Mouse (Mus musculus) forebrain, embryonic 16.5 days (tissue): ENCODE data around the gene Nostrin. TPM values are rescaled to one million over a fixed set of nuclear protein-coding genes. Genes with fewer than 3 reads are reported as not detected.
A peak's percentile ranks its signal among the peaks of the same experiment; 100 is the strongest.

ENCODE experiments used
- ATAC-seq: fragments of 200-750 bp; cut with Nextera tagmentation; 2 replicates; pipeline ENCODE4 v1.8.0; 2017; ENCODE audit warnings: mild to moderate bottlenecking, moderate library complexity
- H3K27ac ChIP-seq: fragments of 300-500 bp; sonication (generic); 2 replicates; pipeline ENCODE4 v1.5.1; 2014; ENCODE audit warnings: low read length, control low read depth
- H3K27me3 ChIP-seq: fragments of 300-500 bp; sonication (generic); replicated peaks from 2 replicates; pipeline ENCODE4 v1.6.1; 2014; ENCODE audit warnings: low read length; ENCODE audit not compliant: control insufficient read depth, insufficient read depth
- H3K36me3 ChIP-seq: fragments of 300-500 bp; sonication (generic); 2 replicates; pipeline ENCODE4 v1.6.1; 2014; ENCODE audit not compliant: control insufficient read depth, insufficient read depth
- H3K4me1 ChIP-seq: fragments of 300-500 bp; sonication (generic); replicated peaks from 2 replicates; pipeline ENCODE4 v1.6.1; 2014; ENCODE audit warnings: low read length; ENCODE audit not compliant: control insufficient read depth, insufficient read depth
- H3K4me2 ChIP-seq: fragments of 300-500 bp; sonication (generic); 2 replicates; pipeline ENCODE4 v1.6.1; 2014; ENCODE audit warnings: mild to moderate bottlenecking, low read length, control low read depth
- H3K4me3 ChIP-seq: fragments of 300-500 bp; sonication (generic); replicated peaks from 2 replicates; pipeline ENCODE4 v1.5.1; 2014; ENCODE audit warnings: mild to moderate bottlenecking, low read length, control low read depth
- H3K9ac ChIP-seq: fragments of 300-500 bp; sonication (generic); replicated peaks from 2 replicates; pipeline ENCODE4 v1.6.1; 2014; ENCODE audit warnings: low read depth, low read length, control low read depth
- H3K9me3 ChIP-seq: fragments of 300-500 bp; sonication (generic); 2 replicates; pipeline ENCODE4 v1.6.1; 2016; ENCODE audit warnings: low read length; ENCODE audit not compliant: control insufficient read depth
- WGBS: fragments of 180-500 bp; shearing (Covaris S2); extraction: QIAGEN DNeasy Blood & Tissue Kit; methylation state at CpG from one replicate; pipeline ENCODE4 v1.1.7; 2014; 5-methylcytosine and 5-hydroxymethylcytosine counted together
- polyA plus RNA-seq: library from polyadenylated mRNA; unstranded; fragments of >200 nt; fragmentation: Nextera tagmentation; extraction: Ambion mirVana; gene quantifications from 2 replicates; pipeline ENCODE4 v1.2.1, GENCODE M21; 2015

Nostrin gene
- polyA plus RNA-seq, 1 experiment from 2014 or later, result 2.2 TPM

DNA sequence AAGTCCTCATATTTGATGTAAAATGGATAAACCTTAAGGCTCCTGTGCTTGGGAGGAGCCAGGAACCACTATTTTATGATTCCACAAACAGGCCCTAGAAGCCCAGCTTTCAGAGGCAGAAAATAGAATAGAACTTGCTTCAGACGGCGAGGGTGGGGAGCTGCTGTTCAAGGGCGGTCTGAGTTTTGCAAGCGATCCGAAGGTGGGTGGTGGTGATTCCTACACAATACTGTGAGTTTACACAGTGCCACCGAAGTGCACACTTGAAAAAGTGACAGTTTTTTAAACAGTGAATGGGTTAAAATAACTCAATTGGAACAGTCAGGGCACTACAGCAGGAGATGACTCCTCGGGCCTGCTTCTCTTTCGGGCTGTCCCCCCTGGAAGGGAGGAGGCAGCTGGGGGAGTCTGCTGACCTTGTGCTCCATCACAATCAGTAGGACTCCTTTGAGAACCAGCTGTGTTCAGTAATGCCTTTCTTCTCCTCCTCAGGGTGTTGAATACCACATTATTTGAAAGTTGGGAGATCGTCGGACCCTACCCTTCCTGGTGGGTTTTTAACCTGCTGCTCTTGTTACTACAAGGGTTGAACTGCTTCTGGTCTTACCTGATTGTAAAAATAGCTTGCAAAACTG, 31.0 kb upstream of the Nostrin start:
- no peak overlapping the region for H3K4me2 ChIP-seq
- no peak overlapping the region for H3K9ac ChIP-seq
- no peaks in the 10 kb centered on the region for H3K9me3 ChIP-seq
- H3K4me3 ChIP-seq, result no peak overlapping the region
- 55% methylated on average over 10 of the region's 10 CpGs for WGBS
- no peaks in the 10 kb centered on the region for H3K36me3 ChIP-seq
- no peak for ATAC-seq
- H3K27ac ChIP-seq, result no peak overlapping the region
- H3K4me1 ChIP-seq, result peaks cover 6% of the 10 kb centered on the region
- H3K27me3 ChIP-seq, result no peaks in the 10 kb centered on the region

- Histone ChIP-seq H3K9ac (no peak overlapping the region), H3K4me3 (no peak overlapping the region), H3K4me1 (peaks cover 9% of the 10 kb centered on the region), H3K4me2 (no peak overlapping the region), H3K9me3 (no peaks in the 10 kb centered on the region), H3K36me3 (no peaks in the 10 kb centered on the region), H3K27ac (no peak overlapping the region), H3K27me3 (no peaks in the 10 kb centered on the region)
- ATAC-seq, result no peak
- WGBS, result 77% methylated on average over 5 of the region's 5 CpGs
Measured at GRCm38 (mm10) chr2:69109246-69109645, 26.4 kb upstream of the Nostrin start.

- H3K4me2 ChIP-seq, result no peak overlapping the region
- ATAC-seq, result 0 out of 2 replicates have a peak, but pooled peaks have one; percentile 36
- H3K27ac ChIP-seq, result no peak overlapping the region
- no peaks in the 10 kb centered on the region for H3K9me3 ChIP-seq
- H3K4me3 ChIP-seq, result no peak overlapping the region
- H3K4me1 ChIP-seq, result peaks cover 9% of the 10 kb centered on the region
- 36% methylated on average over 7 of the region's 7 CpGs for WGBS
- H3K36me3 ChIP-seq, result no peaks in the 10 kb centered on the region
- H3K27me3 ChIP-seq, result no peaks in the 10 kb centered on the region
- no peak overlapping the region for H3K9ac ChIP-seq
Measured at GRCm38 (mm10) chr2:69109710-69110109, 25.9 kb upstream of the Nostrin start.

DNA sequence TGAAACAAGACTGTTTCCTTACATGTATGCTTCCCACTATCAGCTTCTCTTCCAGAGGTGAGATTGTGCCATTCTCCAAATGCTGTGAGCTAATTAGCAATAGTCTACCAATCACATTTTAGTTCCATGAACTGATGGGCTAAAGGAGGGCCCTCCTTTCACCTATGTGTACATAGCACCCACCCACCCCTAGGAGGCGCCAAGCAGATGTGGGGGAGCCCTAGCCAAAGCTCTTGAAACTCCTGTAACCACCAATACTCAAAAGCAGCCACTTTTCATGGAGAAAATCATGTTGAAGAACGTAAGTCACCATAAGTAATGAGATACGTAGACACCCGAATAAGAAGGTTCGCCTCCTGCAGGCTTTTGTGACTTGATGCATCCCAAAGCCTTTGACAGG, 23.0 kb upstream of the Nostrin start:
- Histone ChIP-seq H3K4me2 (no peak overlapping the region), H3K4me3 (no peak overlapping the region), H3K27ac (no peak overlapping the region), H3K27me3 (no peaks in the 10 kb centered on the region), H3K9ac (no peak overlapping the region), H3K36me3 (peaks cover 3% of the 10 kb centered on the region; the same call in 1 of the 2 replicates), H3K4me1 (peaks cover 9% of the 10 kb centered on the region), H3K9me3 (peaks cover 7% of the 10 kb centered on the region)
- no peak for ATAC-seq
- WGBS, result 84% methylated on average over 5 of the region's 5 CpGs

- Histone ChIP-seq H3K27ac (no peak overlapping the region), H3K9ac (no peak overlapping the region), H3K27me3 (no peaks in the 10 kb centered on the region), H3K36me3 (peaks cover 3% of the 10 kb centered on the region; the same call in 1 of the 2 replicates), H3K4me1 (peaks cover 9% of the 10 kb centered on the region), H3K4me2 (no peak overlapping the region), H3K9me3 (peaks cover 7% of the 10 kb centered on the region), H3K4me3 (no peak overlapping the region)
- WGBS, result 41% methylated on average over 10 of the region's 10 CpGs
- ATAC-seq, result peak; percentile 37; the same call in 1 of the 2 replicates
Measured at GRCm38 (mm10) chr2:69113829-69114547, 21.6 kb upstream of the Nostrin start.

GRCm38 (mm10) chr2:69115921-69116320, 19.7 kb upstream of the Nostrin start:
- no peaks in the 10 kb centered on the region for H3K27me3 ChIP-seq
- H3K4me1 ChIP-seq, result peaks cover 3% of the 10 kb centered on the region
- H3K4me2 ChIP-seq, result no peak overlapping the region
- H3K36me3 ChIP-seq, result peaks cover 3% of the 10 kb centered on the region; the same call in 1 of the 2 replicates
- ATAC-seq, result peak; percentile 54
- no peak overlapping the region for H3K4me3 ChIP-seq
- H3K9ac ChIP-seq, result no peak overlapping the region
- WGBS, result 68% methylated on average over 3 of the region's 3 CpGs
- no peak overlapping the region for H3K27ac ChIP-seq
- H3K9me3 ChIP-seq, result peaks cover 7% of the 10 kb centered on the region

DNA sequence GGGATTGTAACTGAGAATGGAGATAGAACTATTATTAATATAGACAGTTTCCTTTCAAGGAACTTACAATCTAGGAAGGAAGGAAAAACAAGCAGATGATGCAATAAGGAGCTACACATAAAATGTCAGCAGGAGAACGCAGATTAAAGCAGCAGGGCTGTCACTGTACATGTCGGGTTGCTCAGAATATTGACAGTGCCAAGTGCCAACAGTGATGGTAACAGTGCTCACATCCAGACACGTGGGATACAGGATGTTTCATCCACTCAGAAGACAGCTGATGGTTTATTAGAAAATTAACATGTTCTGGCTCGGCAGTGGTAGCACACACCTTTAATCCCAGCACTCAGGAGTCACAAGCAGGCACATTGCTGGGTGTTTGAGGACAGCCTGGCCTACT, 18.8 kb upstream of the Nostrin start:
- Histone ChIP-seq H3K4me2 (no peak overlapping the region), H3K9me3 (peaks cover 7% of the 10 kb centered on the region), H3K36me3 (peaks cover 3% of the 10 kb centered on the region; the same call in 1 of the 2 replicates), H3K4me1 (peaks cover 3% of the 10 kb centered on the region), H3K4me3 (no peak overlapping the region), H3K27ac (no peak overlapping the region), H3K9ac (no peak overlapping the region), H3K27me3 (no peaks in the 10 kb centered on the region)
- WGBS, result 51% methylated on average over 4 of the region's 4 CpGs
- peak; percentile 49; the same call in 1 of the 2 replicates for ATAC-seq

GRCm38 (mm10) chr2:69118994-69119393, 16.6 kb upstream of the Nostrin start:
- Histone ChIP-seq H3K4me3 (no peak overlapping the region), H3K36me3 (peaks cover 3% of the 10 kb centered on the region; the same call in 1 of the 2 replicates), H3K9me3 (peaks cover 7% of the 10 kb centered on the region), H3K4me2 (no peak overlapping the region), H3K4me1 (no peaks in the 10 kb centered on the region), H3K27ac (no peak overlapping the region), H3K27me3 (no peaks in the 10 kb centered on the region), H3K9ac (no peak overlapping the region)
- 91% methylated on average over 1 of the region's 1 CpGs for WGBS
- no peak for ATAC-seq

DNA sequence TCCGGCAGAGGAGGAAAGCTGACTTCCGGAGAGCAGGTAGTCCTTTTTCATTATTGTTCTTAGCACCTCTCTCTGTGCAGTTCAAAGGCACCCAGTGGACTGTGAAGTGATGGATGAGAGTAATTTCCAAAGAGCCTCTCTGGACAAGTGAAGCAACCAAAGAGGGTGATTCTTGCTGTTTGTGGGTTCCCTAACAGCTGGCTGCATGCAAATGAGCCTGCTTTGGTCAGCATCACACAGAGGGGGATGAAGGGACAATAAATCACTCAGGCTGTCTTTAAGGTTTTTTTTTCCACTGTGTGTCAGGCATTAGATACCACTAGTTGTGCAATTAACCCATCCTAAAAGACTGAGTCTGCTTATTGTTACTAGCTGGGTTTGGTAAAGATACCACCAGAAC, 15.9 kb upstream of the Nostrin start:
- no peak for ATAC-seq
- H3K4me1 ChIP-seq, result no peaks in the 10 kb centered on the region
- H3K4me2 ChIP-seq, result no peak overlapping the region
- no peak overlapping the region for H3K27ac ChIP-seq
- H3K4me3 ChIP-seq, result no peak overlapping the region
- H3K9ac ChIP-seq, result no peak overlapping the region
- no peaks in the 10 kb centered on the region for H3K27me3 ChIP-seq
- H3K36me3 ChIP-seq, result peaks cover 3% of the 10 kb centered on the region; the same call in 1 of the 2 replicates
- WGBS, result 79% methylated on average over 2 of the region's 2 CpGs
- peaks cover 7% of the 10 kb centered on the region for H3K9me3 ChIP-seq
